Mouse (Mus musculus) testis, postnatal 14 days (tissue): ENCODE results near the gene Abcc9.

ENCODE experiments used
- DNase-seq: peaks from one replicate; pipeline ENCODE4 v3.0.0; 2021; ENCODE audit warnings: low spot score

The Abcc9 gene

DNA sequence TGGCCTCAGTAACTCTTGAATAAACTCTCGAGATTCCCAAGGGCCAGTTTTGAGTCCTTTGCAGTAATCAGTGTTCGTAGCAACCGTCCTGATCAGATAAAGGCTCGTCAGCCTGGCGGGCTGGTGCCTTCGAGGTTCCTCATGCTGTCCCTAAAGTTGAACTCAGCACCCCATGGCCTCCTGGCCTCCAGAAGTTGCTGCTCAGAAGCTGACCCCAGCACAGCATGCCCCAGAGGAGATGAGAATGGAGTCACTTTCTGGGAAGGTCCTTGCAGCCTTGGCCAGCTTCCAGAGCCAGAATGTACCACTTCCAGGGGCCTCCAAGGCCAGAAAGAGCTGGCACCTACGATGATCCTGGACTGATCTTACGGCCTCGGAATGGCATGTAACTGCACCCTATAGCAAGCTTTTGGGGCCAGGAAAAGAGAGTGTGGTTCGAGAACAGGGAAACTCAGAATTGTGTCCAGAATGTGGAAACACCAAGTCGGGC, 1.4 kb upstream of the Abcc9 start:
- no peak for DNase-seq

DNA sequence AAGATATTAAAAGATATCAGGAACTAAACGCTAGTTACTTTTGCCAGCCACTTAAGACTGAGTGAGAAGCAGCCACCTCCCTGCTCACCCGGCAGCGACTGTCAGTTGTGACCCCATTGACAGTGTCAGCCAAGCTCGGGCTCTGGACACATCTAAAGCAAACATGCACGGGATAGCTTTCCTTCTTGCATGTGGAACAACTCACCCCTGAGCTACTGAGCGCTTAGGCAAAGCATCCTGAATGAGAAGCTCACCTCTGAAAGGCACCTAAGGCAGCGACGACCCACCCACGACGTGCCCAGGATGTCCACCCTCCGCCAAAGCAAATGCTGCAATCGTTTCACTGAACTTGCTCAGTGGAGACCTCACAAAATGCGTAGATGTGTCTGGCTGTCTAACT, 954 bp downstream of the Abcc9 start:
- DNase-seq: no peak

DNA sequence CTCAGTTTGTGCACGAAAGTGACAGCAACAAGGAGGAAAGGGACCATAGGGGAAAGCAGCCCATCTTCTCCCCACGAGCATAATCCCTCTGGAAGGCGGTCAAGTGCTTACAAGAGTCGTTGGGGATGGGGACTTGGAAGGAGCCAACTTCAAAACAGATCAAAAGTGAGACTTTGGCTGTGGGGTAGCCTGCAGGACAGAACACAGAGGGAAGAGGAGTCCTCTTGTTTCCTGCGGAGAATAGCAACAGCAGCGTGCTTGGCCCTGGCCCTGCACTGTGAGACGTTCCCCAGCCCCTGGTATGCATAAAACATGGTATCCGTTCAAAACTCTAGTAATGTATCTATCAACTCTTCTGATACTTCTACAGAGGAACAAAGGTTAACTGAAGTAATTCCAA, 1.4 kb downstream of the Abcc9 start:
- DNase-seq: no peak

DNA sequence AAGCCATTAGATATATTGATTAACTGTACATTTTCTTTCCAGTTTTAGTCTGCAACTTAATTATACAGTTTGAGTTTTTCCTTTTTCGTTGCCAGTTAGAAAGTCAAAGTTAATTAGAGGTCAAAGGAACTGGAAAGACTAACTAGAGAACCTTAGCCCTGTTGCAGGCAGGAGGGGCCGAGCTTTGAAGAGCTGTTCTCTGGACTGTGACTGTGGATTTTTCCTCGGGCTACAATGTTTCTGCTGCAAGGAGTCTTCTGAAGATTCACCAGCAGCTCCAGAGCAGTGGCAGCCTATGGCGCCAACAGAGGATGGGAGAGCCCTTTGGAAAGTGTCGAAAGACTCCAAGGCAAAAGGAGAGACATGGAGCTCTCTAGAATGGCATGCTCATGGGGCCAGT, 10.0 kb downstream of the Abcc9 start:
- DNase-seq: no peak

DNA sequence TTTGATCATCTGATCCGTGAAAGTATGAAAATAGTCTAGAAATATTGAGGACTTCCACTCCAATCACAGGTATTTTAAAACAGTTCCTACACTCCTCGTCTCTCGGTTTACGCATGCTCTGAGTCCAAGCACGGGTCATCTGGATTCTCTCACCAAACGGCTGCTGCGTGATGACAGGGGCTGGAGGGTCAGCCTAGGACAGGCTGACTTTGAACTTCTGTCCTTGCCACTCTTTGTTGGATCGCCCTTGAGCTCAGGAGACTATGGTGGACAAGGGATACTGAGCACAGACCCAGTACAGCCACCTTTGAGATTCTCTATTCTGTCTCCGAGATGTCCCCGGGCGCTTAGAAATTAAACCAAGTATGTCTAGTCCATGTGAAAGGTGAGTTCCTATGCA, 12.4 kb downstream of the Abcc9 start:
- no peak for DNase-seq

DNA sequence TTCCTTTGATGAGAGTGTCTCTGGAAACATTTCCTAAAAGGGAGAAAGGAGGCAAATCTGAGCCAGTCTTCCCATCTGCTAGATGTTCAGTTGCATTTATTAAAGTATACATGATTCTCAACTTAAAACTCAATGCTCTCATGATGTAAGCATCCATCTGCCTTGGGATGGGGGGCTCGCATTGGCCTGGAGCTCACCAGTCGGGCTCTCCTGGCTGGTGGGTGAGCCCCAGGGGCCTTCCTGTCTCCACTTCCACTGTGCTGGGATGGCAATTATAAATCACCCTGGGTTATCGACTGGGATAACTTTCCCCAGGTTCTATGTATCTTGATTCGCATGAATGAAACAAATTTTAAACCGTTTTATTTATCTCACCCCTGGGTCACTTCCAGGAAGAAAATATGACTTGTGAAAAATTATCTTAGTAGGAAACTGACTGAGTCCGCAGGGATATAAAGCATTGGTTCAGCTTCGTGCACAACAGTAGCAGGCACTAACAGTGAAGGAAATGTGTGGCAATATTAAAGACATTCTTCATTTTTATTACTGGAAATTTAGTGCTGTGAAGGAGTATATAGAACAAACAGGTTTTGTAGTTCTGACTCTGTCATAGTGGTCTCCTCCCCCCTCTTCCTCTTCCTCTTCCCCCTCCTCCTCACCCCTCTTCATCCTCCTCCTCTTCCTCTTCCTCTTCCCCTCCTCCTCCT, 19.0 kb downstream of the Abcc9 start:
- DNase-seq: no peak

DNA sequence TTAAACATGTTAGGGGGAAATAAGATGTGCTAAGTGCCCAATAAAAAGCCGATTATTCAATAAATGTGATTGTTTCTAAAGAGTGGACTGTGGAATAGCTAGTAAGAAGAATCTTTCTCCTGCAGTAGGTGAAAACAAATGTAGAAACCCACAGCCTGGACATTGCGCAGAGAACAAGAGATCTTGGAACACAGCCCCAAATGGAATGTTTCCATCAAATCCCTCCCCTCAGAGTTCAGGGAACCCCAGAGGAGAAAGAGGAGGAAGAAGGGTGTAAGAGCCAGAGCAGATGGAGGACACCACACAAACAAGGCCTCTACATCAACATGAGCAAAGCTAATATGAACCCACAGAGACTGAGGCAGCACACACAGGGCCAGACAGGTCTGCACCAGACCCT, 32.1 kb downstream of the Abcc9 start:
- DNase-seq: no peak

DNA sequence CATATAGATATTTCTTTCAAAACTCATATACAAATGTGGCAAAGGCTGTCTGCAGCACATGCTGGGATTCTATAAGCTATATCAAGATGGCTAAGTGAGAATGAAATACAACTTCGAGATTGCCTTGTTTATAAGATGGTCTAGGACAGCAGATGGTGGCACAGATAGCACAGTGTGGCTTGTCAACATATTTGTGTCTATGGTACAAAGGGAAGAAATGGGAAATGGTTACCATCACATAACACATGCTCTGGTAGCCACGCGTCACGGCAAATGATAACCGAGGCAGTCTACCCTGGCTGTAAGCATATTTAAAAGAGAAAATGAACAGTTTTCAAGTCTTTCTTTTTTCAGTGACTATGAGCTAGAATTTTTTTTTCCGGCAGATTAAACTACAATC, 32.8 kb downstream of the Abcc9 start:
- DNase-seq: no peak

- no peak for DNase-seq
Measured at GRCm38 (mm10) chr6:142668831-142669230, 33.3 kb downstream of the Abcc9 start.

GRCm38 (mm10) chr6:142668419-142668766, 33.7 kb downstream of the Abcc9 start:
- DNase-seq: no peak

DNA sequence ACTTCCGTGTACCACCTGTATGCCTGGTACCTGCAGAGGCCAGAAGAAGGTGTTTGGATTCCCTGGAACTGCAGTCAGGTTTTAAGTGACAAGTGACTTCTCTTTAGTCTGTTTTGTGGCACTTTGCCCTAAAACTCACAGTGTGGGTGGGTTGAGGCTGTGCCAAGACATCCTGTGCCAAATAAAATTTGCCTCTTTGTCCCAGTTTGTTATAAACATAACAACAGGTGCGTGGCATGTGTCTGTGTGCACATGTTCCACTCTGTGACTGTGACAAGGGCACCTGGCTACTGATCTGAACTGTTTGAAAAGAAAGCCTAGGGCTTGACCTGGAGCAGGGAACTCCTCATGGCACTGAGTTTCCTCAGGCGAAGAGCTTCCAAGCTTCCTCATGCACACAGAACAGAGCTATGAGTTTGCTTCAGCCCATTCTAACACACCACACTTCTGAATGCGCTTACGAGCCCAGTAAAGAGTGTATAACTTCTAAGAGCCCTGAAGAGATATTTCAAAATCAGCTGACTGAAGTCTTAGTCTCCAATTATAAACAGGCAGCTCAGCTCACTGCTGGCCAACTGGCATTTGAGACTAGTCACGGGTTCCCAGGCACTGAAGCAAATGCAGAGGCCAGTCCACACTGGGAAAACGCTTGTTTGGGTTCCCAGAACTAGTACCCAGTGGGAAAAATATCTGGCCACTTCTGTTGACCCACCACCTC, 34.3 kb downstream of the Abcc9 start:
- no peak for DNase-seq

DNA sequence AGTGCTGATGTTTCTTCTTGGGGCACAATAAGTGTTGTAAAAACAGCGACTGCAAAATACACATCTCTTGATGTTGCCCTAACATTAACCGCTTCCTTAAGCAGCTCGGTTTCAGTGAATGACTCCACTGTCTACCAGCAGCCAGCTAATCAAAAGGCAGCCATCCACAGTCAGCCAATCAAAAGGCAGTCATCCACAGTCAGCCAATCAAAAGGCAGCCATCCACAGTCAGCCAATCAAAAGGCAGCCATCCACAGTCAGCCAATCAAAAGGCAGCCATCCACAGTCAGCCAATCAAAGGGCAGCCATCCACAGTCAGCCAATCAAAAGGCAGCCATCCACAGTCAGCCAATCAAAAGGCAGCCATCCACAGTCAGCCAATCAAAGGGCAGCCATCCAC, 40.1 kb downstream of the Abcc9 start:
- peak; percentile 56 for DNase-seq

- no peak for DNase-seq
Measured at GRCm38 (mm10) chr6:142659038-142659437, 43.1 kb downstream of the Abcc9 start.

GRCm38 (mm10) chr6:142654561-142654960, 47.6 kb downstream of the Abcc9 start:
- DNase-seq: no peak

DNA sequence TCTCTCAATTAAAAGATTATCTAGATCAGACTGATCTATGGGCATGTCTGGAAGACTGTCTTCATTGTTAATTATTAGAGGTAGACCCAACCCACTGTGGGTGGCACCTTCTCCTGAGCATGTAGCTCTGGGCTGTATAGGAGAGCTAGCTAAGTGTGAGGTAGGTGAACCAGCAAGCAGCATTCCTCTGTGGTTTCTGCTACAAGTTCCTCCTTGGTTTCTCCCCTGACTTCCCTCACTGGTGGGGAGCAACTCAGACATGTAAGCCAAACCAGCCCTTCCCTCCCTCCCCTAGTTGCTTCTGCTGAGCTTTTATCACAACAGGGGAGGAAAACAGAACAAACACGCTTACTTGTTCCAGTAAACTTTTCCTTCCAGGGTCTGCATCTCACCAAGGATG, 49.9 kb downstream of the Abcc9 start:
- no peak for DNase-seq

DNA sequence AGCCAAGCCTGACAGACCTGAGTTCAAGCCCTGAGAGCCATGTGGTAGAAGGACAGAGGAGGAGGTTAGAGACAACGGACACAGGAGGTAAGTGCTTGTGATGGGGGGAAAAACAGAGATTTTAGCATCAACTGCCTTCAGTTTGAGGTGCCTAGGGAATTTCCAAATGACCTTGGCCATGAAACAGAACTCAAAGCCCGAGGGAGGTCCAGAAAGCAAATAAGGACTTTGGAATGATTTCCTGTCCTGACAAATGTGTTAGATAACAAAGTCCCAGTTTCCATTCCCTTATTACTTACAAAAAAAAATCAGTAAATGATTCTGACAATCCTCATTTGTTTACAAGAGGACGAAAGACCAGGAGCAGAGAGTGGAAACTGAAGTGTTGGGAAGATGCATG, 52.8 kb downstream of the Abcc9 start:
- no peak for DNase-seq

DNA sequence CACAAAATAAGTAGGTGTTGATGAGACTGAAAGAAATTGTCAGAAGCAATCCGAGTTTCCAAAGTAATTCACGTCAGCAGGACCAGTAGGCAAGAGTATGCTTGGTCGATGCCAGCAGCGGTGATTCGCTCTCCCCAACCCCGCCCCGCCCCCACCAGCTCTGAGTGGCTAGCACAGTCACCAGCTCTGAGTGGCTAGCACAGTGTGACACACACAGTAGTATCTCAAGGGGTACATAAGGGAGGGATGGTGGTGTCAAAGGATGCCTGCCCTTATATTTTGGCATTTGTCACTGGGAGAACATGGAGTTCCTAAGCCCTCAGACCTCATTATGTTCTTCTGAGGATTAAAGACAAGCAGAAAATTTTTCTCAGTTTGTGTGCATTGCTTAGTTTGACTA, 56.6 kb downstream of the Abcc9 start:
- DNase-seq: no peak

DNA sequence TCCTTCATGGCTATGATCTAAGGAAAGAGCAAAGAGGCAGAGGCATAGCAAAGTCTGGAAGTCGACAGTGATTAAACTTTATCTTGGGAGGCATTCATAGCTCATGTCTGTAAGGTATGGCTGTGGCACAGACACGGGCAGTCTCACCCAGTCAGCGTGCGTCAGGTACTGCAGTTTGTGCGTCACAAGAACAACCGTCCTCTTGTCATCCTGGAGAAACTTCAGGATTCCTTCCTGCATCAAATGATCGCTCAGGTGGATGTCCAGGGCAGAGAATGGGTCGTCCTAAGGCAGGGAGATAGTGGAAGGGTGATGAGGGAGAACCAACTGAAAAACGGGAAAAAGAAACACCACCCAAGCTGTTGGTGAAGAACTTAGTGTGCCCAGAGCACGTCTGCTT, 62.8 kb downstream of the Abcc9 start:
- DNase-seq: no peak

DNA sequence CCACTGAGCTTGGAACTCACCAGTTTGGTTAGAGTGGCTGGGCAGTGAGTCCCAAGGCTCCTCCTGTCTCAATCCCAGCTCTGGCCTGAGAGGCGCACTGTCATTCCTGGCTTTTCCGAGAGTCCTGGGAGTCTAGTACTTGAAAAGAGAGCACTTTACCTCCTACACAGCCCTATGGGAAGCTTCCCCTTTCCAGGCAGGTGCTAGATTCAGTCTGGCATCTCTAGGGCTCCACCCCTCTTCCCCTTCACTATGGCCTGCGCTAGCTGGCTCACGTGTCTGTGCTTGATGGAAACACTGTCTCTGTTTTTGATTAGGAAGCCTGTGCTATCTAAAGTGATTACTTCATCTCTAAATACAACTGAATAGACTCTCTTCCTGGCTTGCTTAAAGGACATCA, 66.5 kb downstream of the Abcc9 start:
- peak; percentile 27 for DNase-seq

DNA sequence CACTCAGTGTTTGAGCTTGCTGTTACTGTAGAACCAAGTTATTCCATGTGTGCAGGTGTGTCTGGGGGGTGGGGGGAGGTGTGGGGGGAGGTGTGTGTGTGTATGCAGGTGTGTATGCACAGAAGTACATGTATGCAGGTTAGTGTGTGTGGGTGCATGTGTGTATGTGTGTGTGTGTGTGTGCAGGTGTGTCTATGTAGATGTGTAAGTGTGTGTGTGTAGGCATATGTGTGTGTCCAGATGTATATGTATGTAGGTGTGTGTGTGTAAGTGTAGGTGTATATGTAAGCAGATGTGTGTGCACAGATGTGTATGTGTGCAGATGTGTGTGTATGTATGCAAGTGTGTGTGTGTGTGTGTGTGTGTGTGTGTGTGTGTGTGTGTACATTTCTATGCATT, 66.9 kb downstream of the Abcc9 start:
- no peak for DNase-seq

- no peak for DNase-seq
Measured at GRCm38 (mm10) chr6:142634530-142635184, 67.5 kb downstream of the Abcc9 start.

DNA sequence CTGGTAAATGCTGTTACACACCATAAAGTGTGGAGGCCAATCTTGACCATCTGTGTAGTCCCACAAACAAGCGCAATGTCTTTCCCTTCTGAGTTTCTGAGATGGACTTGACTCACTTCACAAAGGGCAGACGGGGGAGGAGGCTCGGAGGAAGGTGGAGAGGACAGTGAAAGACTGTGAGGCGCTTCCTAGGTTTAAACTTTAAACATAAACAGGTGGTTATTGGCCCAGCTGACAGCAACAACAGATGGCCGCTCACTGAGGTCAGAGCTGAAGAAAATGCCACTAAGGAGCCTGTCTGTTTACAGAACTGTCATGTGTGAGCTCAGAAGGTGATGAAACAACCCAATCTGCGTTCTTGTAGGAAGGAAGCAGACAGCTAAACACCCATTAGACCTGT, 78.8 kb downstream of the Abcc9 start:
- no peak for DNase-seq

- no peak for DNase-seq
Measured at GRCm38 (mm10) chr6:142616659-142617058, 85.5 kb downstream of the Abcc9 start.
